Mouse (Mus musculus): ENCODE results near the gene Traf3ip3.
A peak's percentile ranks its signal among the peaks of the same experiment; 100 is the strongest.

- TF ChIP-seq CTCF (conservative IDR thresholded peaks at IDR 0.05; ENCODE audit: low read length) (peak; percentile 84), POU5F1 (IDR thresholded peaks at IDR 0.05; ENCODE audit: borderline replicate concordance, low read length) (no peak), NANOG (IDR thresholded peaks at IDR 0.05; ENCODE audit: borderline replicate concordance, low read length) (no peak)
These were observed 67.8 kb downstream of the Traf3ip3 start for GRCm38 (mm10) chr1:193133726-193134125.

Measured in E14TG2a.4 (cell line).